Mouse (Mus musculus) ES-Bruce4 (cell line): ENCODE measurements around the gene Uchl1.

Experiments used
- CTCF ChIP-seq: IDR thresholded peaks from one replicate; pipeline ENCODE4 v1.8.1; 2011; ENCODE audit warnings: low read depth, low read length
- EP300 ChIP-seq: IDR thresholded peaks from 2 replicates; pipeline ENCODE4 v1.6.1; 2011; ENCODE audit warnings: low read depth, low read length; ENCODE audit not compliant: insufficient read depth
- POLR2A ChIP-seq: IDR thresholded peaks from one replicate; pipeline ENCODE4 v1.8.1; 2011; ENCODE audit warnings: low read length; ENCODE audit not compliant: insufficient read depth

- no peak for TF ChIP-seq CTCF
- no peak for TF ChIP-seq POLR2A
- no peak for TF ChIP-seq EP300
These were observed 48.1 kb upstream of the Uchl1 start for GRCm38 (mm10) chr5:66627805-66628204.
